Mouse (Mus musculus) gastrocnemius, postnatal 36 days (tissue): ENCODE data around the gene Mvp. TPM values are rescaled to one million over a fixed set of nuclear protein-coding genes. Genes with fewer than 3 reads are reported as not detected.
A peak's percentile ranks its signal among the peaks of the same experiment; 100 is the strongest.

ENCODE experiments used
- DNase-seq, 2 experiments: peaks; one replicate each; pipeline ENCODE4 v3.0.0; 2022
- intact Hi-C: fragments of 180-260 bp; cut with DNase I; formaldehyde crosslinking; loops from one replicate; pipeline ENCODE4 v1.15.1; 2025
- total RNA-seq, 2 experiments: library from RNA; stranded (reverse); gene quantifications; 2 replicates each; pipeline ENCODE4 v1.2.3; 2021

Mvp gene
- total RNA-seq, 2 experiments from 2014 or later: 20.3 to 25.7 TPM

DNA sequence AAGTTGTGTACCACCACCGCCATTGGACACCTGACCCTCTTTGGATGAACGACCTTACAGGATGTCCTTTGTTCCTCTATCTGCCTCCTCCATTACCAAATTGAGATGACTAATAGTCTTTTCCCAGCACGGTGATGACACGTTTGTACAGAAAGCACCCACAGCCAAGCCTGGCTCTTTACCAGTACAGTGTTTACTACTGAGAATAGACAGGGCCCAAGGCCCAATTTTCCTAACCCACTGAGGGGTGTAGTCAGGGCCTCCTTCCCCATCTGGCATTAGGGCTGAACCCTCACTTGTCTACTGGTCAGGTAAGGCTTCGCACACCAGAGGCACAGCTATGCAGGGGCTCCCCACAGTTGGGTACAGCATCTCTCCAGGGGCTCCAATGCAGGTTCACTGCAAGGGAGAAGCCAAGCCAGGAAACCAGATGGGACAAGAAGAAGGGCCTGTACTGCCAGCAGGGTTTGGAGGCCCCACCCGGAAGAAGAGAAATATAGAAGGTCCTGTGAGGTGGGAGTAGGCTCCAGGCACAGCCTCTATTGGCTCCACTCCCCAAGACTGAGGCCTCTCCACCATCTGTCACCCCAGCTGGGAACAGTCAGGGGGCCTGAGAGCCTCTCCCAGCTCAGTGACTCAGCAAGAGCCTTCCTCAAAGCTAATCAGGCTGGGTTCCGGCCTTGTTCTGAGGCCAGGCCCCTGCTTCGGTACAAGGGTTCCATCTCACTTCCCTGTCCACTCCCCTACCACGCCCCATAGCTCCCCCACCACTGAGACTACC is 6.0 kb downstream of the Mvp start:
- intact Hi-C loops: no loop called here
- peak; percentile 48 to 58 for DNase-seq

DNA sequence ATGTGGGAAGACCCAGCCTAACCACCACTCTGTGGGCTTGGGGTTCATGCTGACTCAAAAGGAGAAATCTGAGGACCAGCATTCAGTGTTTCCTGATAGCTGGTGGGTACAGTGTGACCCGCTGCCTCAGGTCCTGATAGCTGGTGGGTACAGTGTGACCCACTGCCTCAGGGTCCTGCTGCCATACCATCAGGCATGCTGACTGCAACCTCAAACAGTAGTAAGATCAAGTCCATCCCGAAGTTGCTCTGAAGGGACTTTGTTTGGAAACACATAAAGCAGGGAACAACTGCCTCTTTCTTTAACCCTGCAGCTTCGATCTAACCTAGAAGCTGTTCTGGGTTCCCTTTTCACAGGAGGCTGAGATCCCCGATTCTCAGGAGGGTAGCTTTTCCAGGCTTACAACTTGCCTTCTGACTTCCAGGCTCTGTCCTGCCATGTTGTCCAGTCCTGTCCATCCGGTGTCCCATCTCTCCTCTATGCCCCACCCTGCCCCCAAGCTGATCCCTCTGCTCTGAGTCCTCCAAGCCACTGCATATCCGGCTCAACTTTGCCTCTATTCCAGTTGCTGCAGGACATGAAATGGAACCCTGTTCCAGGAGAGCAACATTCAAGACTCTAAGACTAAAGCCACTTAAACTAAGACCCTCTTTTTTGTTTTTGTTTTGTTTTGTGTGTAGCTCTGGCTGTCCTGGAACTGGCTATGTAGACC is 7.0 kb downstream of the Mvp start:
- intact Hi-C loops: no loop called here
- no peak for DNase-seq

DNA sequence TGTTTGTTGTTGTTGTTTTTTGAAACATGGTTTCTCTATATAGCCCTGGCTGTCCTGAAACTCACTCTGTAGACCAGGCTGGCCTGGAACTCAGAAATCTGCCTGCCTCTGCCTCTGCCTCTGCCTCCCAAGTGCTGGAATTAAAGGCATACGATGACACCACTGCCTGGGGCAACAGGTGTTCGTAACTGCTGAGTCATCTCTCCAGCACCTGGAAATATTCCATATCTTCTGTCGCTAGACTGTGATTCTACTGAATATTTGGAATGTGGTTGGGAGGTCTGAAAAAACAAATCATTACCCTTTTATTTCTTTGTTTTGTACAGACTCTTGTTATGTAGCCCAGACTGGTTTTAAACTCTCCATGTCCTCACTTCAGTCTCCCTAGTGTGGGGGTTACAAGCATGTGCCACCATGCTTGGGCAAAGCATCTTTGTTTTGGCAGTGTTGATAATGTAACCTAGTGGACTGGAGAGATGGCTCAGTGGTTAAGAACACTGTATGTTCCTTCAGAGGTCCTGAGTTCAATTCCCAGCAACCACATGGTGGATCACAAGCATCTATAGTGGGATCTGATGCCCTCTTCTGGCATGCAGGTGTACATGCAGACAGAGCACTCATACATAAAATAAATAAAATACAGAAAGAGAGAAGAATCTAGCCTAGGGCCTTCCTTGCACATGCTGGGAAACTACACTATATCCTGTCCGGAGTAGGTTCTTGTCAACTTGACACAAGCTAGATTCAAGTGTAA is 10.1 kb downstream of the Mvp start:
- intact Hi-C loops: no loop called here
- no peak for DNase-seq

DNA sequence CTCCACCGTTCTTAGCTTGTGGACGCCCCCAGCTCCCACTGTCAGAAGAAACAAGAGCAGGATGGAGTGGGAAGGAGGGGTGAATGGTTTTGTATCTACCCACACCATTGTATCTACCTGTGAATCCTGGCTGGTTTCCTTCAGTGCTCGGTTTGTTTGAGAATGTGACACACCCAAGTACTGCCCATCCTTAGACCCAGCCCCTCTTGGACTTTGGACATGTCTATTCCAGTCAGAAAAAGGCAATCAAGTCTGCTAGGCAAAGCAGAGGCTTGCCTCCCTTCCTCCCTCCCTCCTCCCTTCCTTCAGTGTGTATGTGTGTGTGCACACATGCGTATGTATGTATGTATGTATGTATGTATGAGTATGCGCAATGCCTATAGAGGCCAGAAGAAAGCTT is 10.8 kb downstream of the Mvp start:
- no peak for DNase-seq
- intact Hi-C loops: no loop called here

DNA sequence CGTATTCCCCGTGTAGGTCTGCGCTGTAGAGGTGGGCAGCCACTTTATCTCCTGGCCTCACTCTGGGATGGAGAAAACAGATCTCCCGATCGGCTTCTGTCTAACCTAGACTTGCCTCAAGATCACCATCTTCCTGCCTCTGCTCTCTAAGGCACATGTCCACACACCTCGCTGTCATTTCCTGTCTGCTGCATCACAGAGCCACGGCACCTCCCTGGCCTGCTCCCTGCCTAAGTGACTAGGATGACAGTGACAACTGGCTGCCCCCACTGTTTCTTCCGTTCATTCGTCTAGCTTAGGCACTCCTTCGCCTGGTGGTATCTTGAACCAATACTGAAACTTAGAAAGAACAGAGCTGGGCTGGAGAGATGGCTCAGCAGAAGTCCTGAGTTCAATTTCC is 14.9 kb downstream of the Mvp start:
- intact Hi-C loops: no loop called here
- DNase-seq: no peak

DNA sequence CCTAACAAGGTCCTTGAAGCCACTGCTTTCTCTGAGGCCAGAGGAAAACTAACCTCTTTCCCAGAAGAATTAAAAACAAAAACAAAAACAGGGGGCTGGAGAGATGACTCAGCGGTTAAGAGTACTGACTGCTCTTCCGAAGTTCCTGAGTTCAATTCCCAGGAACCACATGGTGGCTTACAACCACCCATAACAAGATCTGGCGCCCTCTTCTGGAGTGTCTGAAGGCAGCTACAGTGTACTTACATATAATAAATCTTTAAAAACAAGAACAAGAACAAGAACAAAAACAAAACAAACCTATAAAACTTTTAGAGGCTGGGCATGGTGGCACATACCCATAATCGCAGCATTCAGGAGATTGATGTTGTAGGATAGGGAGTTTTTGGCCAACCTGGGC is 18.0 kb downstream of the Mvp start:
- DNase-seq: no peak
- intact Hi-C loops: no loop called here

DNA sequence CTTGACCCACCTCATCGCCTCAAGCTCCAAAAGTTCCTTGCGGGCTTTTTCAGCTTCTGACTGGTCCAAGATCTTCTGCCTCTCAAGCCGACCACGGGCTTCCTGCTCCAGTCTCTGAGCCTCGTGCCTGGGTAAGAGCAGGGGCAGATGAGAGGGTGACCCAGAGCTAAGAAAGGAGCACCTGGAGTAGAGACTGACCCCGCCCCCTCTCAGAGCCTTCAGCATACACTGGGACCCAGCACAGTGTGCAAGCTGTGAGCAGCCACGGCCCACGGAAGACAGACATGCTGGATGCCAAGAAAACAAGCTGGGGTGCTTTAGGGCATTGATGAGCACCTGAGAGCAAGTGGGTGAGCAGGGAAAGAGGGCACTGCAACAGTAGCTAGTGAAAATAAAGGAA is 25.6 kb downstream of the Mvp start:
- intact Hi-C loops: loop anchor here (5.0 kb wide), 1 partner anchor 33 kb away; the partner anchor contains the start of genes Gm42742 and Prrt2
- DNase-seq: no peak

DNA sequence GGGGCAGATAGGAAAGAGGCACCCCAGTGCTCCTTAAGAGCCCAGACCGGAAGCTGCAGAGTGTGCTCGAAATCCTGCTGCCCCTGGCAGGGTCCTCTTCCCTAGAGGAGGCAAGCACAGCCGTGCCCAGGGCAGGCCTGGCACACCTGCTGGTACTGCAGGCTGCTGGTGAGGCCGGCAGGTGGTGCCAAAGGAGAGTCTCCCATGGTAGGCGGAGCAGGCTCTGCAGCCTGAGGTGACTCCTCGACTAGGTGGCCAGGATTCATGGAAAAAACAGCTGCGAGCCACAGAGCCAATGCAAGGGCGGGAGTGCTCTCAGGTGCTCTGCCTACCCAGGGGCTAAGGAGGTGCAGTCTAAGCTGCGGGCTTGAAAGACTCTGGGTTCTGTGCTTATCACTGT is 28.1 kb downstream of the Mvp start:
- peak in 1 of 2 experiments; percentile 31 for DNase-seq
- intact Hi-C loops: loop anchor here (2.0 to 5.0 kb wide), 2 partner anchors 36 to 124 kb away; partner anchors contain the start of genes Gm42742 and Prrt2

DNA sequence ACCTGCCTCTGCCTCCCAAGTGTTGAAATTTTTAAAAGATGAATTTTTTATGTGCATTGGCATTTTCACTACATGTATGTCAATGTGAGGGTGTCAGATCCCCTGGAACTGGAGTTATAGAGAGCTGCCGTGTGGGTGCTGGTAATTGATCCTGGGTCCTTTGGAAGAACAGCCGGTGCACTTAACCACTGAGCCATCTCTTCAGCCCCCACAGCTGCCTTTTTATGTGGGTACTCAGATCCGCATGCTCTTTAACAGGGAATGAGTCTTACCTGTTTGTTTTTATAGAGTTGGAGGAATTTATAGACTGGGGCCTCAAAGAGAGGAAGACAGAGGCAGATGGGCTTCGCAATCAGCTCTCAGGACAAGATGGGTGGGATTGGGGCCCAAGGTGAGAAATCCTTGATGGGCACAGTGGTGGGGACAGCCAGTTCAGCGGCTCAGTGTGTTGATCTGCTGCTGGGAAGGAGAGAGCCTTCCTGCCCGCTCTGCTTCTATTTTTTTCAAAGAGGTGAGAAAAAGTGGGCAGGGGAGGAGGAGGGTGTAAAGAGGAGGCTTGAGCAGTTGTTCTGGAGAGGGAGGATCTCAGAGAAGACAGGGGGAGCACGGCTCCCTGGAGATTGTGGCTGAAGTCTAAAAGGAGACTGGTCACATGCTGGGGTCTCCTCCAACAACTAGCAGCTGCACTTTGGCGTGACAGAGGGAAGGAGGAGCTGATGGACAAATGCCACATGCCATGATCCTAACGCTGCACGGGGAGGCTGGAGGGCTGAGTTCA is 29.6 kb downstream of the Mvp start:
- no peak for DNase-seq
- intact Hi-C loops: loop anchor here (5.0 kb wide), 1 partner anchor 37 kb away; the partner anchor contains the start of genes Gm42742 and Prrt2

DNA sequence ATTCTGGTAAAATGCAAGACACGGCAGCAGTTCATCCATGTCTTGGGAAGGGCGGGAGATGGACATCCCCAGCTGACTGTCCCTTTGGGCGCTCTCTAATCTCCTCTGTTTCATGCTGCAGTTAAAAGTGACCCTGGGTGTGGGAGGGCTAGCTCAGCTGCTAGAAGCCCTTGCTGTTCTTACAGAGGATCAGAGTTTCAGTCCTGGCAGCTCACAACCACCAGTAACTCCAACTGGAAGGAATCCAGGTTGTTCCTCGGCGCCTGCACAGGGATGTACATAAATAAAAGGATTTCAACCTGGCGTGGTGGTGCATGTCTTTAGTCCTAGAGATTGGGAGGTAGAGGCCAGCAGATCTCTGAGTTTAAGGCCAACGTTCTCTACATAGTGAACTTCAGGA is 31.3 kb downstream of the Mvp start:
- DNase-seq: no peak
- intact Hi-C loops: no loop called here

DNA sequence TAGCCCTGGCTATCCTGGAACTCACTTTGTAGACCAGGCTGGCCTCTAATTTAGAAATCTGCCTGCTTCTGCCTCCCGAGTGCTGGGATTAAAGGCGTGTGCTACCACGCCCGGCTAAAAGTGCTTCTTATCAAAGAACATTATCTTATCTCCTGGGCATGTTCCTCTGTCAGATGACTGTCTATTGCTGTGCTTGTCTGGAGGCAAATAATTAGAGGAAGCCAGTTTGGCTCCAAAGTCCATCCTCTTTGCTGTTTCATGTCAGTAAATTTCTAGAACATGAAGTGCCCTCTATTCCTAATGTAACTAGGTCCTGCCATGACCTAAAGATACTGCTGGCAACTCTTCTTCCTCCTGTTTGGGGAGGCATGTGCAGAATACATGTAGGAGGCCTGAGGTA is 32.4 kb downstream of the Mvp start:
- intact Hi-C loops: no loop called here
- DNase-seq: no peak

DNA sequence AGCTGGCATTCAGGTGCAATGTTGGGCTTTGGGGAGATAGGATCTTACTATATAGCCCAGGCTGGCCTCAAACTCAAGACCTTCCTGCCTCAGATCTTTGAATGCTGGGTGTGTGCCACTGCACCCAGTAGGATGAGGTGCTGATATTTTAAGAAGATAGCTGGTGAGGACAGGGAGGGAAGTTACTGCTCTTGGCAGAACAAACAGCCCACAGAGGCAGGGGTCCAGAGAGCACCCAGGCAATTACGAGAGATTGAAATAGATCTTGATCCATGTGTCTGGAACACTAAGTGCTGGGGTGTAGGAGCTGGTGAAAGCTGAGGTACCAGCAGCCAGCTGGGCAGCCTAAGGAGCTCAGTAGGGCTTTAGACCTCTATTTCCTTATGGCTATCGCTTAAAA is 32.8 kb downstream of the Mvp start:
- intact Hi-C loops: no loop called here
- DNase-seq: no peak

DNA sequence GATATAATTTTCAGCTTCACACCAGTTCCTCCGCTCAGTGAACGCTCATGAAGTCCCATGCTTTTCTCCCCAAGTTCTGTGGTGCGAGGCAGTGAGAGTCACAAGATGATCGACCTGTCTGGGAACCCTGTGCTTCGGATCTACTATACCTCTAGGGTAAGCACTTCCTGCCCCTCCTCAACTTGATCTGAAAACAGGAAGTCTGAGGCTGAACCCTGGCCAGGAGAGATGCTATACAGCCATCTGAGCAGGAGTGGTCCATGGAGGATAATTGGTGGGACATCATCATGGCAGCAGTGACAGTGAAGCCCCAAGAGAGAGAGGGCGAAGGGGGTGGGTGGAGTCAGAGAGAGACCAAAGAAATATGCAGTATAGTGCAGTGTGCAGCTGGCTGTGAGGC is 35.6 kb downstream of the Mvp start:
- intact Hi-C loops: loop anchor here (5.0 kb wide), 1 partner anchor 38 kb away; the partner anchor contains the start of genes Pagr1a and Pagr1b
- no peak for DNase-seq

DNA sequence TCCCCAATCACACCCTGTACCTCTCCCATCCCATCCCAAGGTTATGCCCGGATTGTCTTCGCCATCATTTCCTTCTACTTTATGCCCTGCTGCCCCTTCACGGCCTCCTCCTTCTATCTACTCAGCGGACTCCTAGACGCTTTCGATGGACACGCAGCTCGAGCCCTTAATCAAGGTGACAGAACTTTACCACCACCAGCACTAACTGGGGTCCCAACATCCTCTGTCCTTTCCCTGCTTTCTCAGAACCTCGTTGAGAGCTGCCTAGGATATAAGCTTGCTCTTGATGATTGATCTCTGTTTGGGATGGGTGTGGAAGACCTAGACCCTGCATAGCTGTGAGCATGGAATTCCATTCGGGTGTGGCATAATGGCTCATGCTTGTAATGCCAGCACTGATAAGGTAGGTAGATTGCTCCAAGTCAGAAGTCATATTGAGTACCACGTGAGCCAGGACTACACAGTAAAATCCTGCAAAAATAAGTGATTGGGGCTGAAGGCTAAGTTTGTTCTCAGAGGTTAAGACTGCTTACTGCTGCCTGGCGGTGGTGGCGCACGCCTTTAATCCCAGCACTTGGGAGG is 37.5 kb downstream of the Mvp start:
- no peak for DNase-seq
- intact Hi-C loops: loop anchor here (5.0 kb wide), 1 partner anchor 40 kb away; the partner anchor contains the start of genes Pagr1a and Pagr1b

DNA sequence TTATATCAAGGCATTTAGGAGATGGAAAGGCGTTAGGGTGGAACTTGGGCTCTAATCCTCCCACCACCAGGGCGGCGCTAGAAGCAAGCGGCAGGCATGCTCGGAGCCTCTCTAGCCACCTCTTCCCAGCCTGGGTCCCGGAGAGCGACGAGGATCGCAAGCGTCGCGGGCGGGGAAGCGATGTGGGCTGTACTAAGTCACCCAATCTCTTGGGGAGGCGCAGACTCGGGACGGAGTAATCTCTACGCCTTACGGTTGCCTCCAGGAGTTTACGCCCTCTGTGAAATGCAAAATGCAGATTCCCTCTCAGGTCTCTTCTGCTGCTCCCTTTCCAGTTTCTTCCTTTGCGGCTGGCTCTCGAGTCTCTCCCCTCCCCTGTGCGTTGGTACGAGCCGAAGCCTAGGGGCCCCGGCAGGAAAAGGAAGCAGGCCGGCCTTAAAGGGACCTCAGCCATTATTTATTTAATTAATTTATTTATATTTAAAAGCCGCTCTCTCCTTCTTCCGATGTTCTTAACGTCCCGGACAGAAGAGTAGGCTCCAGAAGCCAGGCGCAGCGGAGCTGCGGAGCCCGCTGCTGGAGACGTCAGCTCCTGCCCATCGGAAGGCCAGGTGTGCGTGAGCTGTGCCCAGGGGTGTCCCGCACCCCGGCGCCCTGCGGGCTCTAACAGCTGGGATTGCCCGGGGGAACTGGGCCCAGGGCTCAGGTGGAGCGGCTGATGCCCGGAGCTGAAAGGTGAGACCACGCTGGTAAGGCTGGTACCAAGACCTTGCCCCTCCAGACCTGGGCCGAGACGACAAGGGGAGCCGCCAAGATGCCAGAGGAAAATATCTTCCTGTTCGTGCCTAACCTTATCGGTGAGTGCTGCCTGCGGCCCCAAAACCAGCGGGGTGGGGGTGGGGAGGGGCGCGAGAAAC is 38.2 kb downstream of the Mvp start, which contains the start of gene Cdiptos:
Gene Cdiptos, minus strand, starts transcription at position 149 of the 917 bp plus-strand sequence.
- peak; percentile 95 to 97 for DNase-seq
- intact Hi-C loops: loop anchor here (5.0 kb wide), 1 partner anchor 41 kb away; the partner anchor contains the start of genes Pagr1a and Pagr1b

DNA sequence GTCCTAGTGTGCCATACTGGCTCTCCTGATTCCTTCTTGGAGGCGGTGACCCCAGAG is 38.7 kb downstream of the Mvp start, which contains the start of gene Cdipt:
Gene Cdipt, plus strand, starts transcription at position 22 of the 57 bp plus-strand sequence.
- DNase-seq: no peak
- intact Hi-C loops: loop anchor here (5.0 kb wide), 1 partner anchor 42 kb away; the partner anchor contains the start of genes Pagr1a and Pagr1b

DNA sequence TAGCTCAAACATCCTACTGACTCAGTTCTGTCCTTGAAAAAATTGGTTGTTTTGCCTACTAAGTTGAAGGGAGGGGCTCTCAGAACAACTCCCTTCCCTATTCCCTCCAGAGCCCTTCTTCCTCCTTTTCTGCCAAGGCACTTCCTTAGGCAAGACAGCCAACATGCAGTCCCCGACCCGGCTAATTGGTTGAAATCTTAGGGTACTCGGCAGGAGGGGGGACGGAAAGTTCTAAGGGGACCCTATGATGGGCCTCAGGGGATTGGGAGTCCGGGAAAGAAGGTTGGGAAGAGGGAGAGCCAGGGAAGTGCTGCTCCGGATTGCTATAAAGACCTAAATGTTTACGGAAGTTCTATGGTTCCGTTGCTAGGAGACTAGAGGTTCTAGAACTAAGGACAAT is 38.9 kb downstream of the Mvp start:
- intact Hi-C loops: loop anchor here (5.0 kb wide), 1 partner anchor 42 kb away; the partner anchor contains the start of genes Pagr1a and Pagr1b
- DNase-seq: no peak

DNA sequence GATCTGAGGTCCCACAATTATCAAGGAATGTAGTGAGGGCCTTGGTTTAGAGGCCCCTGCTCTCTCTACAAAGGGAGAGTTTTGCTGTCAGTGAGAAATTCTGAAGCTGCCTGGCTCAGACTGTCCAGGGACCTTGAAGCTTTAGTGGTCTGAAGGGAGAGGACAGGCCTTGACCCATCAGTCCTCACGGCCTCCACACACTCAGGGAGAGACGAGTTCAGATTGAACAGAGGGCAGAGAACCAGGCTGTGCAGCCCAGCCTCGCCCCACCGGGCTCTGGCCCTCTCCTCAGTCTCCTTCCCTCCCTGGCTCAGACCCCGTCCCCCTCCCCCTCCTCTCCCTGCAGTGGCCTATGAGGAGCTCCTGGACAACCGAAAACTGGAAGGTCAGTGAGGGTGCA is 47.1 kb downstream of the Mvp start:
- intact Hi-C loops: no loop called here

DNA sequence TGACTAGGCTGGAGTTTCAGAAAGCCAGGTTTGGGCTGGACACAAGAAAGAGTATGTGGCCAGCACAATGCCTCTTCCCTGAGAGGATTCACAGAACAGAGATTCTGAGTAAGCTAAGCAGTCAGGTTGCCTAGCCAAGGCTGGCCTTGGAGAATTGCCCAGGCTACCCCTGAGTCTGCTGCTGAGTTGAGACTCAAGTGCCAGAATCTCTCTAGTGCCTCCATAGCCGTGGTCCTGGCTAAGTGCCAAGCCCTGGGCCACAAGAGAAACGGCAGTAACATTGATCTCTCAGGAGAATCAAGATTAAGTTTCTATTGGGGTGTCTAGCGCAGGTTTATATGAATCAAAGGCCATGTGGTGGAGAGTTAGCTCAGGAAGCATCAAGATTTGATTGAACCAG is 48.9 kb downstream of the Mvp start:
- no peak for DNase-seq
- intact Hi-C loops: no loop called here

More for the DNA sequence above, 47.1 kb downstream of the Mvp start:
- no peak for DNase-seq
